In genomic region chr19:53140804-53141250, GRCm38 (mm10) we compare ENCODE assay signal across 8 mouse cellular contexts. TPM values are rescaled to one million over a fixed set of nuclear protein-coding genes. Genes with fewer than 3 reads are reported as not detected.
DNase-seq lines count a peak whose midpoint lies in the region; ATAC-seq and TF ChIP-seq lines count a peak whose summit lies in the region.

No protein-coding gene starts in this region.

- no peak for TF ChIP-seq CTCF in cerebellum, adult 2 months (IDR thresholded peaks at IDR 0.05; ENCODE audit: borderline replicate concordance, insufficient read depth, low read depth, low read length)
- TF ChIP-seq CTCF in intestine, postnatal 0 days (IDR thresholded peaks at IDR 0.05; ENCODE audit: low read depth) = no peak
- TF ChIP-seq CTCF in olfactory bulb, adult 2 months (IDR thresholded peaks at IDR 0.05; ENCODE audit: insufficient read depth, low read depth, low read length) = no peak

- H3K9me3 ChIP-seq in neural tube, embryonic 11.5 days (ENCODE audit: control insufficient read depth, low read length) = no peaks in the 10 kb centered on the region
- no peaks in the 10 kb centered on the region for H3K9me3 ChIP-seq in intestine, postnatal 0 days (ENCODE audit: control insufficient read depth)

- H3K4me3 ChIP-seq in cerebellum, adult 2 months (replicated peaks; ENCODE audit: insufficient read depth, low read depth, low read length) = peak overlapping the region; percentile 72
- peak overlapping the region; percentile 78 for H3K4me3 ChIP-seq in neural tube, embryonic 11.5 days (ENCODE audit: low read depth, low read length)
- peak overlapping the region; percentile 99 for H3K4me3 ChIP-seq in intestine, postnatal 0 days (ENCODE audit: low read depth, low read length)
- peak overlapping the region; percentile 73 for H3K4me3 ChIP-seq in olfactory bulb, adult 2 months (ENCODE audit: insufficient read depth, low read depth, low read length)

- ATAC-seq in neural tube, embryonic 11.5 days (ENCODE audit: insufficient read depth, low FRiP score, low TSS enrichment) = no peak
- ATAC-seq in intestine, postnatal 0 days = no peak
- no peak for ATAC-seq in cerebellum, adult (ENCODE audit: insufficient number of reproducible peaks, low FRiP score, low TSS enrichment)

- no peaks in the 10 kb centered on the region; the same call in 1 of the 2 replicates for H3K4me1 ChIP-seq in cerebellum, adult 2 months (ENCODE audit: control insufficient read depth, insufficient read depth, low read length)
- H3K4me1 ChIP-seq in neural tube, embryonic 11.5 days (ENCODE audit: control insufficient read depth, insufficient read depth, low read length) = peaks cover 7% of the 10 kb centered on the region; the same call in 1 of the 2 replicates
- peaks cover 4% of the 10 kb centered on the region; the same call in 1 of the 2 replicates for H3K4me1 ChIP-seq in intestine, postnatal 0 days (replicated peaks; ENCODE audit: control insufficient read depth, insufficient read depth, low read length)
- H3K4me1 ChIP-seq in olfactory bulb, adult 2 months (ENCODE audit: control insufficient read depth, insufficient read depth, low read length) = no peaks in the 10 kb centered on the region; the same call in 1 of the 2 replicates

- H3K4me2 ChIP-seq in neural tube, embryonic 11.5 days (ENCODE audit: low read depth) = peak overlapping the region; percentile 68
- peak overlapping the region; percentile 84 for H3K4me2 ChIP-seq in intestine, postnatal 0 days (replicated peaks; ENCODE audit: low read depth)

- no peak for TF ChIP-seq POLR2A in cerebellum, adult 2 months (IDR thresholded peaks at IDR 0.05; ENCODE audit: borderline replicate concordance, insufficient read depth, low read length)
- TF ChIP-seq POLR2A in olfactory bulb, adult 2 months (IDR thresholded peaks at IDR 0.05; ENCODE audit: insufficient read depth, low read depth, low read length) = no peak

- H3K36me3 ChIP-seq in neural tube, embryonic 11.5 days (ENCODE audit: control insufficient read depth, insufficient read depth, low read length) = no peaks in the 10 kb centered on the region
- no peaks in the 10 kb centered on the region for H3K36me3 ChIP-seq in intestine, postnatal 0 days (ENCODE audit: control insufficient read depth, insufficient read depth)

- no peak overlapping the region for H3K9ac ChIP-seq in neural tube, embryonic 11.5 days (ENCODE audit: low read length)
- peak overlapping the region; percentile 64 for H3K9ac ChIP-seq in intestine, postnatal 0 days (ENCODE audit: low read depth, low read length)

- no peaks in the 10 kb centered on the region for H3K27me3 ChIP-seq in cerebellum, adult 2 months (ENCODE audit: control insufficient read depth, insufficient read depth, low read length)
- H3K27me3 ChIP-seq in neural tube, embryonic 11.5 days (ENCODE audit: control insufficient read depth, insufficient read depth, low read length) = no peaks in the 10 kb centered on the region
- no peaks in the 10 kb centered on the region for H3K27me3 ChIP-seq in intestine, postnatal 0 days (replicated peaks; ENCODE audit: control insufficient read depth, insufficient read depth, low read length)

- DNase-seq in cerebellum, adult 2 months = no peak
- no peak for DNase-seq in cerebellum, adult 9-10 months
- DNase-seq in neural tube, embryonic 11.5 days (ENCODE audit: low spot score) = no peak
- DNase-seq in neural tube, embryonic 10.5 days (ENCODE audit: extremely low spot score, low spot score) = no peak
- no peak for DNase-seq in layer of hippocampus, postnatal 36 days

- WGBS in cerebellum, adult 2 months = 1% methylated on average over 6 of the region's 6 CpGs
- 8% methylated on average over 6 of the region's 6 CpGs for WGBS in neural tube, embryonic 11.5 days
- 11% methylated on average over 6 of the region's 6 CpGs for WGBS in intestine, postnatal 0 days
- 3% methylated on average over 6 of the region's 6 CpGs for WGBS in olfactory bulb, adult 2 months

- H3K27ac ChIP-seq in cerebellum, adult 2 months (ENCODE audit: insufficient read depth, low read length) = peak overlapping the region; percentile 69
- H3K27ac ChIP-seq in neural tube, embryonic 11.5 days (ENCODE audit: low read depth, low read length) = no peak overlapping the region
- H3K27ac ChIP-seq in intestine, postnatal 0 days (ENCODE audit: low read depth, low read length) = peak overlapping the region; percentile 86
- H3K27ac ChIP-seq in olfactory bulb, adult 2 months (ENCODE audit: insufficient read depth, low read depth, low read length) = peak overlapping the region; percentile 96

RNA-seq across cellular contexts. Expression of gene Add3, which starts 0.6 kb away (rescaled TPM):
- polyA plus RNA-seq in cerebellum, adult 2 months (2012; rRNA removed) = 80.2 and 89.4 TPM in 2 replicates
- polyA plus RNA-seq in neural tube, embryonic 11.5 days (2014; fragmentation: Nextera tagmentation; extraction: Ambion mirVana) = 57.2 and 59.2 TPM in 2 replicates
- polyA plus RNA-seq in intestine, postnatal 0 days (2015; fragmentation: Nextera tagmentation; extraction: Ambion mirVana) = 46.8 and 50.9 TPM in 2 replicates
- not detected in 2 replicates for polyA plus RNA-seq in olfactory bulb, adult 2 months (2012; ENCODE audit: insufficient read depth, insufficient read length, low replicate concordance, missing spikeins)
- 100 to 1,000 TPM; 124 TPM for total RNA-seq in layer of hippocampus, postnatal 36 days (2021)
